Mouse (Mus musculus): ENCODE measurements around the gene Pdhb.

The Pdhb gene

GRCm38 (mm10) chr14:8172507-8173410, at the start of gene Pdhb:
TSS of gene Pdhb (minus strand) at chr14:8173025.
- peak; percentile 98 to 99 for DNase-seq

GRCm38 (mm10) chr14:8222561-8222960, 49.7 kb upstream of the Pdhb start:
- no peak for DNase-seq

GRCm38 (mm10) chr14:8220912-8221311, 48.1 kb upstream of the Pdhb start:
- DNase-seq: no peak

- DNase-seq: no peak
Measured at GRCm38 (mm10) chr14:8220306-8220705, 47.5 kb upstream of the Pdhb start.

- DNase-seq: no peak
Measured at GRCm38 (mm10) chr14:8219876-8220275, 47.1 kb upstream of the Pdhb start.

- DNase-seq: no peak
Measured at GRCm38 (mm10) chr14:8218730-8219380, 46.0 kb upstream of the Pdhb start.

- DNase-seq: no peak
Measured at GRCm38 (mm10) chr14:8218238-8218637, 45.4 kb upstream of the Pdhb start.

- DNase-seq: no peak
Measured at GRCm38 (mm10) chr14:8216100-8216499, 43.3 kb upstream of the Pdhb start.

GRCm38 (mm10) chr14:8215208-8215778, 42.5 kb upstream of the Pdhb start:
- no peak for DNase-seq

- peak in 1 of 2 experiments; percentile 49 for DNase-seq
Measured at GRCm38 (mm10) chr14:8214299-8215207, 41.7 kb upstream of the Pdhb start.

- peak; percentile 93 to 97 for DNase-seq
Measured at GRCm38 (mm10) chr14:8213803-8214224, 41.0 kb upstream of the Pdhb start, which contains the start of gene Kctd6. TSS of gene Kctd6 (plus strand) at chr14:8214140.

GRCm38 (mm10) chr14:8212996-8213395, 40.2 kb upstream of the Pdhb start:
- DNase-seq: no peak

- DNase-seq: no peak
Measured at GRCm38 (mm10) chr14:8209896-8210295, 37.1 kb upstream of the Pdhb start.

- no peak for DNase-seq
Measured at GRCm38 (mm10) chr14:8208876-8209275, 36.1 kb upstream of the Pdhb start.

- no peak for DNase-seq
Measured at GRCm38 (mm10) chr14:8207543-8207942, 34.7 kb upstream of the Pdhb start.

- DNase-seq: no peak
Measured at GRCm38 (mm10) chr14:8207105-8207504, 34.3 kb upstream of the Pdhb start.

GRCm38 (mm10) chr14:8206179-8206910, 33.5 kb upstream of the Pdhb start:
- DNase-seq: no peak

GRCm38 (mm10) chr14:8201715-8202114, 28.9 kb upstream of the Pdhb start:
- no peak for DNase-seq

- no peak for DNase-seq
Measured at GRCm38 (mm10) chr14:8200769-8201168, 27.9 kb upstream of the Pdhb start.

- no peak for DNase-seq
Measured at GRCm38 (mm10) chr14:8192727-8193126, 19.9 kb upstream of the Pdhb start.

- DNase-seq: no peak
Measured at GRCm38 (mm10) chr14:8191331-8191965, 18.6 kb upstream of the Pdhb start.
